Mouse (Mus musculus): Measurements from ENCODE around the gene Grhl1. TPM values are rescaled to one million over a fixed set of nuclear protein-coding genes. Genes with fewer than 3 reads are reported as not detected.
"Not testable (repeated sequence)": the region's sequence is repeated elsewhere in the genome, so short reads cannot be mapped to it uniquely, and the experiment has no call there.

The Grhl1 gene
- polyA plus RNA-seq, 3 experiments from 2014 or later = 3.3 to 4.7 (median 4.0) TPM

- peak; percentile 88 for ATAC-seq
These were observed 21.0 kb downstream of the Grhl1 start for GRCm38 (mm10) chr12:24592956-24593672.

DNA sequence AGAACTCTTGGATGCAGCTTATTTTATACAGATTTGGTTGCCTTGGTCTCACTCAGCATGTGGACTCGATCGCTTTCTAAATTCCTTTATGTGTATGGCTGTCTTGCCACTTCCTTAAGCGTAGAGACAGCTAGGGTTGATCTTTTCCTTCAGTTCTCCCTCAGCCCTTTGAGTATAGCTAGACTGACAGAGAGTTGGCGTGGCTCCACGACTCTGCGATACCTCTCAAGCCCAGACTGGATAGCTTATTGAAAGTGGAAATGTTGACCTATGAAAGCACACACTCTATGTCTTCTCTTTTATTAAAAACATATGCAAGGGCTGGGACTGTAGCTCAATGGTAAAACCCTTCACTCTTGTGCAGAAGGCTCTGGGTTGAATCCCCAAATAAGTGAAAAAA is 25.3 kb downstream of the Grhl1 start:
- ATAC-seq = no peak

DNA sequence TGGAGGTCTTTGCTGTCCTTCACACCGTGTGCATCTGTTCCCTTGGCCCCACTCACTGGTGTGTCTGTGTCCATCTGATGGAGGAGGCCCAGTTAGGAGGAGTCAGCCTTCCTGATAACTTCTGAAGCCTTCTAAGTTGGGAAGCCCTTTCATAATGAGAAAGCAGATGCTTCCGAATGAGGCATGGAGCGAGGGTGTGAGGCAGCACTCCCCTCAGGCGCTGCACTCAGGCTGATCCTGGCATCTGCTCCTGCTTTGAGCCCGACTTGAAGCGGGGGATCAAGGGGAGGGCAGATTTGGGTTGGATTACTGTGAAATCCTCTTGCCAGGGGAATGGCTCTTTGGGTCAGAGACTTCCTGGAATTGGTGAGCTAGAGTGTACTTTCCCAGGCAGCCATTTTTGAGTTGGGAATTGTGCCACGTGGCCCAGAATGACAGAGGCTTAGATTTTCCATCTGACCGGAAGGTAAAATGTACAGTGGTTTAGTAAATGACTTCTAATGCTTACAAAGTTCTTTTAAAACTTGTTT is 27.3 kb downstream of the Grhl1 start:
- no peak for ATAC-seq

DNA sequence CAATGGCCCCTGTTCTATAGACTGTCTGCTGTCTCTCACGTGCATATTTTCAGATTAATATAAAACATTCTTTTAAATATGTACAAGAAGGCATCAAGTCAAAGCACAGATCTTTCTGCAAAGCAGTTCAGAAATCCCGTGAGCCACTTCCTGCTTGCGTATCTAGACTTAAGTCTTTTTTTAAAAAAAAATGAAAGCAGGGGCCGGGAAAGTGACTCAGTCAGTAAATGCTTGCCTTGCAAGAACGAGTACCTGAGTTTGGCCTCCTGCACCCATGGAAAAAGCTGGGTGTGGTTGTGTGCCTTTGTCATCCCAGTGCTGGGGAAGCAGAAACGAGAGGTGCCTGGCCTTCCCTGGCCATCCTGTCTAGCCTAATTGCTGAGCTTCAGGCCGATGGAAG is 28.0 kb downstream of the Grhl1 start:
- ATAC-seq = peak; percentile 75

DNA sequence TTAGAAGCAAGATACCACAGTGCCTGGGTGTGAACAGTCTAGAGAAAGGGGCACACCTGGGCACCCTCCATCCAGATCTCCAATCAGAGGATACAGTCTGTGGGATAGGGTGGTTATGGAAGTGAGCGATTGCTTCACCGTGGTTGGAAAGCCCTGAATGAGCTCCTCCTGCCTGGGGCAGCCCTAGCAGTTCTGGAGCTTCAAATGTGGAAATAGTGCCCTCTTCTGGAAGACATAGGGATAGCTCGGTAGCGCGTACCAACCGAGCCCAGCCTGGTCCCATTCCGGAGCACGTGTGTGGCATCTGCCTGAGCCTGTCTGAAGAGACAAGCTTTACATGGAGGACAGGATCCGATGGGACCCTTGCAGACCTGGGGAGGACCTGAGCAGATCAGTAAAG is 28.7 kb downstream of the Grhl1 start:
- peak; percentile 81 for ATAC-seq

DNA sequence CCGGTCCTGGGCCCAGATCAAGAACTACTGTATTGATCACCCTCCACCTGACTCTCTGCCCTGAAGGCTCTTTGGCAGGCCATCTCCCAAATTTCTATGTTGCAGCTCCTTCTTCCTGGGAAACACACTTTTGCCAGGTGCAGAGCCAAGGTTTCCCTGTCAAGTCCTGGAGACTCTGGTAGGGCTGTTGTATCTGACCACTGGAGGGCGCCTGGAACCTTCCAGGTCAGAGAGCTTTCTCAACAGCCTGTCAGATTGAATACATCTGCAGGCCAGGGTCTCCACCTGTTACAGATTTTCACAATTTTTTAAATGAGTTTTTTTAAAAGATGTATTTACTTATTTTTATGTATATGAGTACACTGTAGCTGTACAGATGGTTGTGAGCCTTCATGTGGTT is 31.2 kb downstream of the Grhl1 start:
- no peak for ATAC-seq

DNA sequence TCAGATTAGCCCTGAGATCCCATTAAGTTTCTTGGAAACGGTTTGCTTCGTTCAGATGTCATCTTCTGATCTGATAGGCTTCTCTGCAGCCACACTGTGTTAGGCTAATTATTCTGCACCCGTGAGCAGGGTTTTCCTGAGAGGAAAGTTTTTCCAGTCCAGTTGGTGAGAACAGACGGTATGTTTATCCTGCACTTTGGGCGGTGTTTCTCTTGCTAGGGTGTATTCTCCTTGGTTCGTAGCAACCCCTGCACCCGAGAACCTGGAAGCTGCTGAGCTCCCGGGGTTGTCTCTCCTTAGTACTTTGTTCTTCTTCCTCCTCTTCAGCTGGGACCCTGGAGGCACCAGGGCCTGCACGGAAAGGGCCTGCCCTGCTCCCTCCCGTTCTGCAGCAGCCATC is 34.1 kb downstream of the Grhl1 start:
- no peak for ATAC-seq

DNA sequence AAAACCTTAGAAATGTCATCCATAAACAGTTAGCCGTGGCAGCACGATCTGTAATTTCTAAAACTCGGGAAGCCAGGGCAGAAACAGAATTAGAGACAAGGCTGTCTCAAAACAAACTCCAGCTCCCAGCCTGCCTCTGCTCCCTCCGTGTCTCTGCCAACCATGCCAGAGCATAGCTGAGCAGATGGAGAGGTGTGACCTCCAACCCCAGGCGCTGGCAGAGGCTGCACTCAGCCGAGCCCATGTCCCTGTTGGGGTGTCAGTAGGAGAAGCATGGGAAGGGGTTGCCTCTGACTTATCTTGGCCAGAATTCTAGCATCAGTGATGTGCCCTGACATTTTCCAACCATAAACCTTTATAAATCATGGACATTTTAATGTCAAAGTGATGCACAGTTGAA is 40.5 kb downstream of the Grhl1 start:
- ATAC-seq = no peak

GRCm38 (mm10) chr12:24614452-24615075 is 42.5 kb downstream of the Grhl1 start:
- no peak for ATAC-seq

DNA sequence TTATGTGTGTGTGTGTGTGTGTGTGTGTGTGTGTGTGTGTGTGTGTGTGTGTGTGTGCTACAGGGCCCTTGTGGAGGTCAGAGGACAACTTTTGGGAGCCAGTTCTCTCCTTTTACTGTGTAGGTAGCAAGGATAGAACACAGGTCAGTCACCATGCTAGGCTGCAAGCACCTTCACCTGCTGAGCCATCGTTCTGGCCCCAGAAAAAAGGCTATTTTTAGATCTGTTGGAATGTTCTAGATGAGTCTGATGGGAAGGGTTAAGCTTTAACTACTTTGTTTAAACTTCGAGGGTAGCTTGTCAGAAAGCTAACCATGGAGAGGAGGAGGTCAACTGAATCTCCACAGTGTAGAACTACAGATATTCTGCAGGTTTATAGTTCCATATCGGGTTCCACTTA is 43.1 kb downstream of the Grhl1 start:
- ATAC-seq = no peak

DNA sequence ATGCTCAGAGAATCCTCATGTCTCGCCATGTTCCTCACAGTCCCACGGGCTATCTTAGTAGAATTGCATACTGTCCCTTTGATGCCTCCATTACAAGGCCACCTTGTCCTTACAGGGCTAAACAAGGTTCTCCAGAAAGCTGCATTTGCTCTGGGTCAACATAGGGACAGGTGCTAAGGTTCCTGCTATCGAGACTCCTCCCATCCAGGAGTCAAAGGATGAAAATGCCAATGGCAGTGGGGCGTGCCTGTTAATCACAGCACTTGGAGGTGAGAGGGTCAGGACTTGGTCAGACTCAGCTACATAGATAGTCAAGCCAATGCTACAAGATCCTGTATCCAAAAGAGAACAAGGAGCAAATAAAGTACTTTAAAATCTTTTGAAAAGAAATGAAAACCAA is 47.4 kb downstream of the Grhl1 start:
- no peak for ATAC-seq

- ATAC-seq = no peak
These were observed 51.6 kb downstream of the Grhl1 start for GRCm38 (mm10) chr12:24623486-24624251.

DNA sequence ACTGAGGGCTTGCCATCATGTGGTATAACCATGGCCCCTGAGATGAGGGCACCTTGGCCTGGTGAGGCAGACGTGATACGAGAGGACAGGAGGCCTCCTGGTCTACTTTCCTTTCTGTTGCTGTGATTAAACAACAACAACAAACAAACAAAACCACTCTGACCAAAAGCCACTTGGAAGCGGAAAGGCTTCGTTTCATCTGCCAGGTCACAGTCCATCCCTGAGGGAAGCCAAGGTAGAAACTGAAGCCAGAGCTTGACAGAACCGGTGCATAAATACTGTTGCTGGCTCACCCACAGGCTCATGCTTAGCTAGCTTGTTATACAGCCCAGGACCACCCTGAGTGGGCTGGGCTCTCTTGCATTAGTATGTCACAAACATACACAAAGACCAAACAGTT is 54.3 kb downstream of the Grhl1 start:
- ATAC-seq = no peak

DNA sequence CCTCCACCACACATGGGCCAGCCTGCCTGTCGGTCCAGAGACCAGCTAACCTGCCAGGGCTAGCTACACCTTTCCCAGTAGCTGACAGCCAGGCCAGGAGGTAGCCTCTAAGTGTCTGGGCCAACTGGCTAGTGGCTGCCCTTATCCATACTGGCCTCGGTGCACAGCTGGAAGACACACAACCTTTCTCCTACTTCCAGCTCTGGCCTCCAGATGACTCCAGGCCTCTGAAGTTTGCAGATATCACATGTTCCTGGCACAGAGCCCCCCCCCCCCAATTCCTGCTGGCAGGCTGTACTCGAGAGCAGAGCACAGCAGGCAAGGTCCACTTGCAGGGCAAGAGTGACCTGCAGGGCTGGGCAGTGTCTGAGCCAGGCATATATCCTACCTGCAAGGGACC is 55.1 kb downstream of the Grhl1 start:
- ATAC-seq = no peak

- peak; percentile 59 for ATAC-seq
These were observed 58.1 kb downstream of the Grhl1 start for GRCm38 (mm10) chr12:24630220-24630619.

DNA sequence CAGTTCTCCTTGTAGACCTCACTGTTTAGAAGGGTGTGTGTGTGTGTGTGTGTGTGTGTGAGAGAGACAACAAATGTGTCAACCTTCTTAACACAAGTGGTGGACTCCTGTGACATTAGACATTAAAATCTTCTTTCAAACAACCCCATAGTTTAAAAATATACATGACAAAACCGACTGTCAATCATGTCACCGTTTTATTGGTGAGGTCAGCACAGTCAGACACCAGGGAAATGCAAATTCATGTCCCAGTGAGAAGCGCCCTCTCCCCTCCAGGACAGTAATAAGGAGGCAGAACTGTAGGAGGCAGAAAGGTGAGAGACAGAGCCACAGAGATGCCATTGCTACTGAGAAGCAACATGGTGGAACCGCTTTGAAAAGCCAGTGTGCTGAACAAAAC is 60.3 kb downstream of the Grhl1 start:
- ATAC-seq = no peak

GRCm38 (mm10) chr12:24633753-24634191 is 61.7 kb downstream of the Grhl1 start:
- ATAC-seq = peak; percentile 65

GRCm38 (mm10) chr12:24634212-24634611 is 62.1 kb downstream of the Grhl1 start:
- no peak for ATAC-seq

GRCm38 (mm10) chr12:24634648-24635047 is 62.6 kb downstream of the Grhl1 start:
- no peak for ATAC-seq

DNA sequence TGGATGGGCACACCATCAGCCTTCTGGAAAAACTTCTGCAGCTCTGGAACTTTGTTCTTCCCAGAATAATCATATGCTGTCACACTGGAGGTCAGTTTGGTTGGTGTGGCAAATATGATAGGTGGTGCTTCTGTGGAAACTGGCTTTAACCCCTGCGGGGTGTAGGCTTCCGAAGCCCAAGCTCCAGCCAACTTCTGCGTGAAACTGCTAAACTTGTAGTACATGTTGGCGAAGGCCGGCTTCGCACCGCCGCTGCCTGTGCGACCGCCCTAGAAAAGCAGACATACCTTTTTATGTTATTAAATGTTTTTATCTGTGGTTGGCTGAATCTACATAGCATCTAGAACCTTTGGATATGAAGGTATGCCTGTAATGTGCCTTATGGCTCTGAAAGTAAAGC is 66.7 kb downstream of the Grhl1 start:
- not testable (repeated sequence) for ATAC-seq

GRCm38 (mm10) chr12:24642370-24642802 is 70.3 kb downstream of the Grhl1 start:
- no peak for ATAC-seq

DNA sequence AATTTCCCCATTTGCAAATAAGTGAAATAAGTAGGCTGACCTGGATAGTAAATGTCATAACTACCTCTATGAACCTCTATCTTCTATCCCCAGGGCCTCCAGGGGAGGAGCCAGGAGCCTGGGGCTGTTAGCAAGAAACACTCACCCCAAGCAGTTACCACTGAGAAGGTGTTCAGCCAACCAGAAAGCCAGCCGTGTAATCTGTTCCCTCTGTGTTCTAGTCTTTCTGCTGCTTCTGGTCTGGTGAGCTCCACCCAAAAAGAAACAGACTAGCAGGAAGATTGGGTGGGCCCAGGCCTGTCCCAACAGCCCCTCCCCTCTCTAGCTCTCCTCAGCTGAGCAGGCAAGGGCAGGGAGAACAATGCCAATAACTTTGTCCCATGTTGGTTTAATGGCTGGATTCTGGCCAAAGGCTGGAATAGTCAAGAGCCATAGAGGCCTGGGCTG is 72.1 kb downstream of the Grhl1 start:
- no peak for ATAC-seq

DNA sequence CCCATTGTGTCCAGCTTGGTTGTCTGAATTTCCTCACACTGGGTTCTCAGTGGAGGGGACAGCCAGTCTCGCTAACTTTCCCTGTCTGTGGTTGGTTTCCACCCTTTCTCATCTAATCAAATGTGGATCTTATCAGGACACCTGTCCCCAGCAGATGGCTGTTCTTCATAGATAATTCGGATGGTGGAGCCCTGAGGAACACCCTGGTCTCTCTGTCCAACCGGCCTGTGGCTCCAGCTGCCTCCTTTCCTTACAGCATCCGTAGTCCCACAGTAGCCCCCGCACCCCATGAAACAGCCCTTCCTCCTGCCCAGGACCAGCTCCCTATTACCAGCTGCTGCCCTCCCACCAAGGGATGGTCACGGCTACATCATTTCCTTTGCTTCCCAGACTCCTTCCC is 73.8 kb downstream of the Grhl1 start:
- ATAC-seq = no peak

Measured in inflammation-experienced regulatory T-cells, adult 6 months (primary cell).